Mouse (Mus musculus) spleen, adult 2 months (tissue): ENCODE data around the gene Lrrc8d.

Source experiments
- CTCF ChIP-seq: fragments of 200-500 bp; IDR thresholded peaks from 2 replicates; pipeline ENCODE4 v1.5.1; 2011; ENCODE audit warnings: mild to moderate bottlenecking, inconsistent platforms; ENCODE audit not compliant: insufficient read depth, insufficient read length, insufficient replicate concordance; ENCODE audit errors: extremely low read depth
- POLR2A ChIP-seq: fragments of 200-500 bp; IDR thresholded peaks from 2 replicates; pipeline ENCODE4 v1.6.1; 2011; ENCODE audit warnings: low read depth, low read length, inconsistent platforms

- TF ChIP-seq CTCF (no peak), POLR2A (no peak)
Observed at GRCm38 (mm10) chr5:105691645-105692044, 8.1 kb upstream of the Lrrc8d start.
